Mouse (Mus musculus) megakaryocyte, embryonic 14.5 days (primary cell): ENCODE results near the gene 1700001J03Rik.

ENCODE experiments used
- FLI1 ChIP-seq: IDR thresholded peaks from 2 replicates; pipeline ENCODE4 v1.6.1; 2012; ENCODE audit warnings: low read length, inconsistent platforms, mixed read lengths
- GATA1 ChIP-seq: IDR thresholded peaks from 3 replicates; pipeline ENCODE4 v1.6.1; 2012; ENCODE audit warnings: mixed read lengths, low read length, inconsistent platforms, borderline replicate concordance

- TF ChIP-seq GATA1 (no peak), FLI1 (no peak)
Observed at GRCm38 (mm10) chr5:146232056-146232675, 47.1 kb upstream of the 1700001J03Rik start.
